Mouse (Mus musculus): ENCODE measurements around the gene Foxo3.

DNA sequence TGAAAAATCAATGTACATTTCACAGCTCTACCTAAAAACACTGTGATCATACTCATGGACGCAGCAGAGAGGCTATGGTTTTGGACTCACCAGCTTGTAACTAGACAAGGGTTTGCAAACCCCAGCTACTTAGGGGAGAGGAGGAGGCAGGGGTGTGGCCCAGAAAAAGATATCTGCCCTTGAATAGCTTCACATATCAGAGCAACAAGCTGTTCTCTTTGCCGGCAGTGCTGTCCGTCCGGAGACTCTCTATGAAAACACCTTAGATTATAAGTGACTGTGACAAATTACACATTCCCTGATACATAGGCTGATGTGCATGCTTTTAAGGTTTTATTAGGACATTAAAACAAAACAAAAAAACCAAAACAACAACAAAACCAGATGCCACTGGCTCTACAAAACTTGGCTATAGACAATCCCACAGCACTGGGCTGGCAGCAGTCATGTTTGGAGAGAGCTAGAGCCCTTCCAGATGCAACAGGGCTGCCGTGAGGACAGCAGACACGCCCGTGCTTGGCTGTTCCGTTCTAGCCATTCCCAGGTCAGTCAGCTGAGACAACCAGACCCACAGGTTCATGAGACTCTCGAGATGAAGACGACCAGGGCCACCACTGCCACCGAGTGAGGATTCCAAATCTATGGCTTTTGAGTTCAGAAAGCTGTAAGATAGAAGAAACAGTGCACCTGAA lies 29.3 kb downstream of the Foxo3 start:
- TF ChIP-seq CTCF (IDR thresholded peaks at IDR 0.05) (no peak), EP300 (IDR thresholded peaks at IDR 0.05) (no peak)

Data from lung, postnatal 0 days (tissue).